Mouse (Mus musculus) hindbrain, embryonic 16.5 days (tissue): ENCODE data around the gene Slc22a3. TPM values are rescaled to one million over a fixed set of nuclear protein-coding genes. Genes with fewer than 3 reads are reported as not detected.

Experiments
- ATAC-seq: fragments of 200-750 bp; cut with Nextera tagmentation; 2 replicates; pipeline ENCODE4 v1.8.0; 2017; ENCODE audit warnings: moderate TSS enrichment, moderate library complexity
- H3K27ac ChIP-seq: fragments of 300-500 bp; sonication (generic); 2 replicates; pipeline ENCODE4 v1.5.1; 2014; ENCODE audit warnings: low read depth, mild to moderate bottlenecking, control low read depth, low read length, moderate library complexity
- H3K27me3 ChIP-seq: fragments of 300-500 bp; sonication (generic); replicated peaks from 2 replicates; pipeline ENCODE4 v1.6.1; 2014; ENCODE audit warnings: low read length; ENCODE audit not compliant: control insufficient read depth, insufficient read depth
- H3K36me3 ChIP-seq: fragments of 300-500 bp; sonication (generic); 2 replicates; pipeline ENCODE4 v1.6.1; 2014; ENCODE audit warnings: mild to moderate bottlenecking, low read length, moderate library complexity, mixed read lengths; ENCODE audit not compliant: control insufficient read depth, insufficient read depth
- H3K4me1 ChIP-seq: fragments of 300-500 bp; sonication (generic); 2 replicates; pipeline ENCODE4 v1.6.1; 2014; ENCODE audit warnings: low read depth, low read length; ENCODE audit not compliant: control insufficient read depth, insufficient read depth
- H3K4me2 ChIP-seq: fragments of 300-500 bp; sonication (generic); 2 replicates; pipeline ENCODE4 v1.6.1; 2014; ENCODE audit warnings: mild to moderate bottlenecking, low read length, control low read depth, moderate library complexity
- H3K4me3 ChIP-seq: fragments of 300-500 bp; sonication (generic); 2 replicates; pipeline ENCODE4 v1.5.1; 2014; ENCODE audit warnings: mild to moderate bottlenecking, low read length, control low read depth, moderate library complexity
- H3K9ac ChIP-seq: fragments of 300-500 bp; sonication (generic); 2 replicates; pipeline ENCODE4 v1.6.1; 2014; ENCODE audit warnings: low read depth, mild to moderate bottlenecking, control low read depth, low read length, moderate library complexity
- H3K9me3 ChIP-seq: fragments of 300-500 bp; sonication (generic); 2 replicates; pipeline ENCODE4 v1.6.1; 2014; ENCODE audit warnings: mild to moderate bottlenecking, low read length, moderate library complexity; ENCODE audit not compliant: control insufficient read depth
- WGBS: fragments of 180-500 bp; shearing (Covaris S2); extraction: QIAGEN DNeasy Blood & Tissue Kit; methylation state at CpG from one replicate; pipeline ENCODE4 v1.1.7; 2014; 5-methylcytosine and 5-hydroxymethylcytosine counted together
- polyA plus RNA-seq: library from polyadenylated mRNA; unstranded; fragments of >200 nt; fragmentation: Nextera tagmentation; extraction: Ambion mirVana; gene quantifications from 2 replicates; pipeline ENCODE4 v1.2.1, GENCODE M21; 2015

Slc22a3 gene
- polyA plus RNA-seq, 1 experiment from 2014 or later = 2.9 TPM

- no peak overlapping the region for H3K4me2 ChIP-seq
- H3K4me1 ChIP-seq = no peaks in the 10 kb centered on the region
- H3K27me3 ChIP-seq = peaks cover 8% of the 10 kb centered on the region
- no peak overlapping the region for H3K9ac ChIP-seq
- H3K36me3 ChIP-seq = no peaks in the 10 kb centered on the region
- H3K27ac ChIP-seq = no peak overlapping the region
- WGBS = 75% methylated on average over 9 of the region's 9 CpGs
- no peak overlapping the region for H3K4me3 ChIP-seq
- no peaks in the 10 kb centered on the region for H3K9me3 ChIP-seq
- no peak for ATAC-seq
Observed at GRCm38 (mm10) chr17:12513107-12513923, 5.8 kb upstream of the Slc22a3 start.

- Histone ChIP-seq H3K27me3 (peaks cover 29% of the 10 kb centered on the region), H3K36me3 (no peaks in the 10 kb centered on the region), H3K4me3 (no peak overlapping the region), H3K4me1 (peaks cover 4% of the 10 kb centered on the region), H3K9ac (no peak overlapping the region), H3K9me3 (no peaks in the 10 kb centered on the region), H3K4me2 (no peak overlapping the region), H3K27ac (no peak overlapping the region)
- WGBS = 94% methylated on average over 3 of the region's 3 CpGs
- no peak for ATAC-seq
Observed at GRCm38 (mm10) chr17:12511193-12511592, 3.7 kb upstream of the Slc22a3 start.

GRCm38 (mm10) chr17:12508376-12508775 lies 872 bp upstream of the Slc22a3 start:
- Histone ChIP-seq H3K27me3 (peaks cover 41% of the 10 kb centered on the region), H3K4me1 (peaks cover 4% of the 10 kb centered on the region)
- 27% methylated on average over 7 of the region's 7 CpGs for WGBS

GRCm38 (mm10) chr17:12506903-12507563 lies 471 bp downstream of the Slc22a3 start:
- Histone ChIP-seq H3K27me3 (peaks cover 41% of the 10 kb centered on the region), H3K9ac (peak overlapping the region; percentile 62), H3K27ac (no peak overlapping the region), H3K4me3 (peak overlapping the region; percentile 43), H3K36me3 (no peaks in the 10 kb centered on the region), H3K4me2 (peak overlapping the region; percentile 85), H3K9me3 (no peaks in the 10 kb centered on the region), H3K4me1 (peaks cover 4% of the 10 kb centered on the region)
- WGBS = 2% methylated on average over 59 of the region's 65 CpGs
- peak; percentile 50; the same call in 1 of the 2 replicates for ATAC-seq

More at GRCm38 (mm10) chr17:12508376-12508775, 872 bp upstream of the Slc22a3 start:
- H3K4me2 ChIP-seq = no peak overlapping the region
- no peak overlapping the region for H3K27ac ChIP-seq
- H3K36me3 ChIP-seq = no peaks in the 10 kb centered on the region
- ATAC-seq = no peak
- H3K4me3 ChIP-seq = no peak overlapping the region
- H3K9ac ChIP-seq = no peak overlapping the region
- no peaks in the 10 kb centered on the region for H3K9me3 ChIP-seq

GRCm38 (mm10) chr17:12505708-12506107 lies 1.8 kb downstream of the Slc22a3 start:
- Histone ChIP-seq H3K36me3 (no peaks in the 10 kb centered on the region), H3K9me3 (no peaks in the 10 kb centered on the region), H3K27ac (no peak overlapping the region), H3K4me2 (no peak overlapping the region), H3K4me3 (no peak overlapping the region), H3K4me1 (peaks cover 4% of the 10 kb centered on the region), H3K9ac (no peak overlapping the region), H3K27me3 (peaks cover 41% of the 10 kb centered on the region)
- no peak for ATAC-seq
- WGBS = 83% methylated on average over 6 of the region's 6 CpGs

- no peaks in the 10 kb centered on the region for H3K4me1 ChIP-seq
- H3K4me2 ChIP-seq = no peak overlapping the region
- no peak for ATAC-seq
- 97% methylated on average over 8 of the region's 8 CpGs for WGBS
- no peaks in the 10 kb centered on the region for H3K36me3 ChIP-seq
- H3K9ac ChIP-seq = no peak overlapping the region
- H3K27ac ChIP-seq = no peak overlapping the region
- no peak overlapping the region for H3K4me3 ChIP-seq
- 0 out of 2 replicates have a peak, but pooled peaks cover under 1% of the 10 kb centered on the region for H3K27me3 ChIP-seq
- no peaks in the 10 kb centered on the region for H3K9me3 ChIP-seq
Observed at GRCm38 (mm10) chr17:12499426-12499825, 8.1 kb downstream of the Slc22a3 start.

GRCm38 (mm10) chr17:12495558-12495957 lies 11.9 kb downstream of the Slc22a3 start:
- ATAC-seq = no peak
- WGBS = 65% methylated on average over 3 of the region's 3 CpGs

GRCm38 (mm10) chr17:12491591-12491990 lies 15.9 kb downstream of the Slc22a3 start:
- Histone ChIP-seq H3K9me3 (no peaks in the 10 kb centered on the region), H3K27me3 (no peaks in the 10 kb centered on the region), H3K27ac (no peak overlapping the region), H3K4me3 (no peak overlapping the region), H3K36me3 (no peaks in the 10 kb centered on the region), H3K9ac (no peak overlapping the region), H3K4me1 (no peaks in the 10 kb centered on the region), H3K4me2 (no peak overlapping the region)
- 86% methylated on average over 12 of the region's 12 CpGs for WGBS
- no peak for ATAC-seq

More at GRCm38 (mm10) chr17:12495558-12495957, 11.9 kb downstream of the Slc22a3 start:
- Histone ChIP-seq H3K27me3 (no peaks in the 10 kb centered on the region), H3K4me1 (no peaks in the 10 kb centered on the region), H3K36me3 (no peaks in the 10 kb centered on the region), H3K9me3 (no peaks in the 10 kb centered on the region), H3K4me2 (no peak overlapping the region), H3K9ac (no peak overlapping the region), H3K27ac (no peak overlapping the region), H3K4me3 (no peak overlapping the region)

- no peak overlapping the region for H3K27ac ChIP-seq
- no peak overlapping the region for H3K4me2 ChIP-seq
- H3K27me3 ChIP-seq = no peaks in the 10 kb centered on the region
- H3K36me3 ChIP-seq = no peaks in the 10 kb centered on the region
- no peaks in the 10 kb centered on the region for H3K9me3 ChIP-seq
- no peaks in the 10 kb centered on the region for H3K4me1 ChIP-seq
- WGBS = 79% methylated on average over 5 of the region's 5 CpGs
- no peak overlapping the region for H3K4me3 ChIP-seq
- H3K9ac ChIP-seq = no peak overlapping the region
- ATAC-seq = no peak
Observed at GRCm38 (mm10) chr17:12489888-12490287, 17.6 kb downstream of the Slc22a3 start.
